In the genomic region with DNA sequence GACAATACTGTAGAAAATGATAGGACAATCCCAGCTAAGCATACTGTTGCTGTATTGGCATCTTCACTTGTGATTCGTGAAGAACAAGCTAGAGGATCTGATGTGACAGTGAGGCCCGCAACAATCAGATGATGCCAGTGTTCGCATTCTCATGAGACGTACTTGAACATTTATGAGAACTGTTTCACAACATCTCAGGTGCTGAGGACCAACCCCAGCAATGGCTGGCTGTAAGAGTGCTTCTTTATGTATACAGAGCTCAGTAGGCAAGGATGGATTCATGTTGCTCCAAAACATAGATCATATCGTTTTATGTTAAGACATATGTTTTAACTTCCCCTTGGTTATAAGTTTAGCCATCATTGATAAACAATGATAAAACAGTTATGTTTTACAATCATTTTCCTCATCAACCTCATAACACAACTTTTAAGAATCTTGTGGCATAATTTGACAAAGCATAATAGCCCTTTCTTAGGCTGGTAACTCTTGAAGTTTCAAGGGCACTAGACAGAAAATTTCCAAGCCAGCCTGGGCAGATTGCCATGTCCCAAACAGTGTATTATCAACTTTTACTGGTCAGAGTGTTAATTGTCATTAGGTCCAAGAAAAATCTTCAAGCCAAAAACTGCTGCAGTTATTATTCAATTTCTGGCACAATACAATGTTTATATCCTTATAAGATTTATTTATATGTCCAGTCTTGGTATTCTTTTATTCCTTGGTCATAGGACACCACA, we compare ENCODE assay signal across 27 mouse cellular contexts.
DNase-seq lines count a peak whose midpoint lies in the region; ATAC-seq and TF ChIP-seq lines count a peak whose summit lies in the region.
"Had no signal": no experiment of that assay in that cellular context is flagged by ENCODE, and none has a peak within 500 bp of the region (broad histone marks: within the 10 kb centered on the region; RNA-seq: fewer than 3 reads in every experiment).

No protein-coding gene starts in this region.

- 93% methylated on average over 5 of the region's 5 CpGs for WGBS in forebrain, embryonic 14.5 days
- 94% methylated on average over 5 of the region's 5 CpGs for WGBS in forebrain, embryonic 16.5 days
- WGBS in lung, postnatal 0 days, result 67% methylated on average over 5 of the region's 5 CpGs
- WGBS in liver, embryonic 11.5 days, result 84% methylated on average over 5 of the region's 5 CpGs

- H3K4me1 ChIP-seq in forebrain, embryonic 14.5 days (ENCODE audit: control insufficient read depth, insufficient read depth, low read length), result peaks cover 7% of the 10 kb centered on the region; the same call in 1 of the 2 replicates
- peaks cover 5% of the 10 kb centered on the region for H3K4me1 ChIP-seq in forebrain, embryonic 16.5 days (replicated peaks; ENCODE audit: control insufficient read depth, insufficient read depth, low read length)
- H3K4me1 ChIP-seq in lung, postnatal 0 days (ENCODE audit: insufficient read depth, low read depth, low read length), result no peaks in the 10 kb centered on the region
- H3K4me1 ChIP-seq in liver, embryonic 11.5 days (replicated peaks; ENCODE audit: control insufficient read depth, insufficient read depth, low read length), result no peaks in the 10 kb centered on the region
- H3K4me1 ChIP-seq: embryonic facial prominence, embryonic 10.5 days; heart, embryonic 13.5 days; hindbrain, embryonic 12.5 days; limb, embryonic 10.5 days; neural tube, embryonic 15.5 days; stomach, embryonic 15.5 days had no signal

- H3K27me3 ChIP-seq in forebrain, embryonic 14.5 days (replicated peaks; ENCODE audit: control insufficient read depth, insufficient read depth, low read length), result no peaks in the 10 kb centered on the region
- H3K27me3 ChIP-seq in forebrain, embryonic 16.5 days (replicated peaks; ENCODE audit: control insufficient read depth, insufficient read depth, low read length), result no peaks in the 10 kb centered on the region
- no peaks in the 10 kb centered on the region for H3K27me3 ChIP-seq in lung, postnatal 0 days (replicated peaks; ENCODE audit: insufficient read depth, low read length)
- no peaks in the 10 kb centered on the region for H3K27me3 ChIP-seq in liver, embryonic 11.5 days (replicated peaks; ENCODE audit: control insufficient read depth, insufficient read depth, low read length)
- H3K27me3 ChIP-seq: heart, embryonic 13.5 days; hindbrain, embryonic 12.5 days; midbrain, embryonic 12.5 days; neural tube, embryonic 15.5 days; stomach, embryonic 15.5 days had no signal

- peak; percentile 30 for DNase-seq in forebrain, embryonic 14.5 days (ENCODE audit: low spot score)
- peak; percentile 24 for DNase-seq in lung, postnatal 0 days (ENCODE audit: low spot score)
- DNase-seq in lung, adult 18-20 months, result no peak
- DNase-seq in brain, embryonic 14.5 days (ENCODE audit: low read depth), result peak; percentile 51
- DNase-seq in lung, postnatal 36 days, result peak; percentile 19
- no peak for DNase-seq in liver, embryonic 11.5 days (ENCODE audit: low spot score)
- DNase-seq: cerebellum, adult 11 months; cerebellum, adult 9-11 months; forebrain, postnatal 0 days; gastrocnemius, postnatal 25 days; heart, adult 2 months; kidney, postnatal 4 days; liver, postnatal 0 days; retina, postnatal 1 day; right cerebral cortex, postnatal 25 days; thymus, adult 2 months had no signal

- no peaks in the 10 kb centered on the region for H3K9me3 ChIP-seq in forebrain, embryonic 14.5 days (replicated peaks; ENCODE audit: control insufficient read depth, low read length)
- H3K9me3 ChIP-seq in forebrain, embryonic 16.5 days (ENCODE audit: control insufficient read depth, low read length), result no peaks in the 10 kb centered on the region
- no peaks in the 10 kb centered on the region for H3K9me3 ChIP-seq in lung, postnatal 0 days (ENCODE audit: low read length)
- no peaks in the 10 kb centered on the region for H3K9me3 ChIP-seq in liver, embryonic 11.5 days (ENCODE audit: control insufficient read depth, low read length)
- H3K9me3 ChIP-seq: embryonic facial prominence, embryonic 10.5 days; heart, embryonic 13.5 days; hindbrain, embryonic 12.5 days; limb, embryonic 10.5 days; midbrain, embryonic 12.5 days; neural tube, embryonic 15.5 days; stomach, embryonic 15.5 days had no signal

- H3K27ac ChIP-seq in forebrain, embryonic 14.5 days (ENCODE audit: low read depth, low read length), result no peak overlapping the region
- H3K27ac ChIP-seq in forebrain, embryonic 16.5 days (ENCODE audit: low read length), result no peak overlapping the region
- no peak overlapping the region for H3K27ac ChIP-seq in lung, postnatal 0 days (ENCODE audit: low read length)
- H3K27ac ChIP-seq in liver, embryonic 11.5 days (ENCODE audit: low read depth, low read length), result no peak overlapping the region
- H3K27ac ChIP-seq: embryonic facial prominence, embryonic 10.5 days; heart, adult 2 months; heart, embryonic 13.5 days; hindbrain, embryonic 12.5 days; left cerebral cortex, adult 2 months; limb, embryonic 10.5 days; midbrain, embryonic 12.5 days; neural tube, embryonic 15.5 days; stomach, embryonic 15.5 days had no signal

- no peak overlapping the region for H3K9ac ChIP-seq in forebrain, embryonic 14.5 days (ENCODE audit: low read length)
- H3K9ac ChIP-seq in forebrain, embryonic 16.5 days (replicated peaks; ENCODE audit: low read depth, low read length), result no peak overlapping the region
- H3K9ac ChIP-seq in lung, postnatal 0 days (replicated peaks; ENCODE audit: low read depth), result no peak overlapping the region
- H3K9ac ChIP-seq in liver, embryonic 11.5 days (ENCODE audit: low read depth, low read length), result no peak overlapping the region
- H3K9ac ChIP-seq: forebrain, postnatal 0 days; heart, embryonic 13.5 days; hindbrain, embryonic 12.5 days; liver, postnatal 0 days; midbrain, embryonic 12.5 days; neural tube, embryonic 15.5 days; stomach, embryonic 15.5 days had no signal

- TF ChIP-seq POLR2A in brain, embryonic 14.5 days (IDR thresholded peaks at IDR 0.05; ENCODE audit: borderline replicate concordance, extremely low read depth, insufficient read depth, insufficient read length, poor library complexity, severe bottlenecking), result no peak

- H3K4me3 ChIP-seq in forebrain, embryonic 14.5 days (ENCODE audit: low read depth, low read length), result no peak overlapping the region
- H3K4me3 ChIP-seq in forebrain, embryonic 16.5 days (replicated peaks; ENCODE audit: low read length), result no peak overlapping the region
- no peak overlapping the region for H3K4me3 ChIP-seq in lung, postnatal 0 days (ENCODE audit: low read depth, low read length)
- no peak overlapping the region for H3K4me3 ChIP-seq in liver, embryonic 11.5 days (ENCODE audit: low read depth, low read length)
- H3K4me3 ChIP-seq: embryonic facial prominence, embryonic 10.5 days; heart, adult 2 months; heart, embryonic 13.5 days; hindbrain, embryonic 12.5 days; left cerebral cortex, adult 2 months; limb, embryonic 10.5 days; midbrain, embryonic 12.5 days; neural tube, embryonic 15.5 days; stomach, embryonic 15.5 days had no signal

- TF ChIP-seq CTCF in lung, postnatal 0 days (IDR thresholded peaks at IDR 0.05), result no peak
- no peak for TF ChIP-seq CTCF in brain, embryonic 14.5 days (IDR thresholded peaks at IDR 0.05; ENCODE audit: borderline replicate concordance, extremely low read depth, insufficient read depth, insufficient read length)

- H3K4me2 ChIP-seq in forebrain, embryonic 14.5 days (ENCODE audit: low read length), result no peak overlapping the region
- H3K4me2 ChIP-seq in forebrain, embryonic 16.5 days (ENCODE audit: low read length), result no peak overlapping the region
- H3K4me2 ChIP-seq in lung, postnatal 0 days (replicated peaks; ENCODE audit: low read depth, low read length), result no peak overlapping the region
- H3K4me2 ChIP-seq in liver, embryonic 11.5 days, result no peak overlapping the region
- H3K4me2 ChIP-seq: heart, embryonic 13.5 days; hindbrain, embryonic 12.5 days; midbrain, embryonic 12.5 days; neural tube, embryonic 15.5 days; stomach, embryonic 15.5 days had no signal

- no peak for ATAC-seq in forebrain, embryonic 14.5 days
- no peak for ATAC-seq in forebrain, embryonic 16.5 days
- ATAC-seq in lung, postnatal 0 days, result 0 out of 2 replicates have a peak, but pooled peaks have one; percentile 32
- no peak for ATAC-seq in liver, embryonic 11.5 days (replicated peaks; ENCODE audit: low FRiP score)
- ATAC-seq: activated CD4-positive, CD25-positive, alpha-beta regulatory T cell, adult 4 months; forebrain, postnatal 0 days; intestine, postnatal 0 days; liver, postnatal 0 days had no signal

- peak; percentile 16; the same call in 1 of the 2 replicates for TF ChIP-seq EP300 in lung, postnatal 0 days (IDR thresholded peaks at IDR 0.05)

- no peaks in the 10 kb centered on the region for H3K36me3 ChIP-seq in forebrain, embryonic 14.5 days (ENCODE audit: control insufficient read depth, insufficient read depth, low read length)
- no peaks in the 10 kb centered on the region for H3K36me3 ChIP-seq in forebrain, embryonic 16.5 days (ENCODE audit: control insufficient read depth, insufficient read depth)
- no peaks in the 10 kb centered on the region for H3K36me3 ChIP-seq in lung, postnatal 0 days (ENCODE audit: insufficient read depth, low read length)
- no peaks in the 10 kb centered on the region for H3K36me3 ChIP-seq in liver, embryonic 11.5 days (ENCODE audit: control insufficient read depth, insufficient read depth, low read length)
- H3K36me3 ChIP-seq: embryonic facial prominence, embryonic 10.5 days; heart, embryonic 13.5 days; hindbrain, embryonic 12.5 days; limb, embryonic 10.5 days; midbrain, embryonic 12.5 days; neural tube, embryonic 15.5 days; stomach, embryonic 15.5 days had no signal

Comparison
In these comparisons a context has a peak if more than half of its experiments do, and no peak if none do; other contexts are left out.
1. DNase-seq: peak in forebrain, embryonic 14.5 days (single experiment), lung, postnatal 0 days (single experiment), brain, embryonic 14.5 days (single experiment) and lung, postnatal 36 days (single experiment); none in lung, adult 18-20 months (0 of 2) and liver, embryonic 11.5 days (single experiment).